Mouse (Mus musculus) embryonic fibroblast, embryonic 13.5 days (primary cell): Measurements from ENCODE around the gene A830005F24Rik. TPM values are rescaled to one million over a fixed set of nuclear protein-coding genes. Genes with fewer than 3 reads are reported as not detected.

Experiments
- H3K27ac ChIP-seq: 2 replicates; pipeline ENCODE4 v1.5.1; 2012; ENCODE audit warnings: low read length, control low read depth, inconsistent platforms; ENCODE audit not compliant: insufficient read depth
- H3K4me1 ChIP-seq: 2 replicates; pipeline ENCODE4 v1.6.1; 2011; ENCODE audit warnings: low read length; ENCODE audit not compliant: control insufficient read depth, insufficient read depth
- H3K4me3 ChIP-seq: 2 replicates; pipeline ENCODE4 v1.5.1; 2011; ENCODE audit warnings: mild to moderate bottlenecking, control low read depth, low read length; ENCODE audit not compliant: insufficient read depth
- CTCF ChIP-seq: IDR thresholded peaks from 2 replicates; pipeline ENCODE4 v1.5.1; 2011; ENCODE audit warnings: mild to moderate bottlenecking, control low read depth, low read length, moderate library complexity, borderline replicate concordance; ENCODE audit not compliant: insufficient read depth
- POLR2A ChIP-seq: IDR thresholded peaks from 2 replicates; pipeline ENCODE4 v1.6.1; 2011; ENCODE audit warnings: low read depth, mild to moderate bottlenecking, control low read depth, low read length, moderate library complexity
- polyA plus RNA-seq: library from polyadenylated mRNA; stranded (reverse); fragments of >200 nt; gene quantifications from 2 replicates; pipeline ENCODE4 v1.2.4, GENCODE M21; 2011; ENCODE audit warnings: low read depth; ENCODE audit not compliant: missing spikeins, insufficient read length

A830005F24Rik gene
- polyA plus RNA-seq, 1 experiment, result 1.8 TPM

GRCm38 (mm10) chr13:48554552-48554951 lies 41.2 kb downstream of the A830005F24Rik start:
- no peak overlapping the region for H3K27ac ChIP-seq
- TF ChIP-seq POLR2A (no peak), CTCF (no peak)
- H3K4me3 ChIP-seq, result no peak overlapping the region
- peaks cover 4% of the 10 kb centered on the region for H3K4me1 ChIP-seq

DNA sequence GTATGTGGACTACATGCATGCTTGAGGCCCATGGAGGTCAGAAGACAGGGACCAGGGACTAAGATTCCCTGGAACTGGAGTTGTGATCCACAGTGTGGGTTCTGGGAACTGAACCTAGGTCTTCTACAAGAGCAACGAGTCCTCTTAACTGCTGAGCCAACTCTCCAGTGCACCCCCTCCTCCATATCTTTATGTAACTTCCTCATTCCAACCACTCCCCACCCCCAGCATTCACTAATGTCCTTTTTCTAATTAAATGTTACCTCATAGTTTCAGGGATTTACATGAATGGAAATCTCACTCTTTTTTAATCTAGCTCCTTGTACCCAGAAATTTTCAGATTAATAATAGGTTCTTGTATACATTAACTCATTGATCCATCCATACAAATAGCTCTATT lies 42.6 kb downstream of the A830005F24Rik start:
- TF ChIP-seq CTCF (no peak), POLR2A (no peak)
- H3K27ac ChIP-seq, result no peak overlapping the region
- no peak overlapping the region for H3K4me3 ChIP-seq
- H3K4me1 ChIP-seq, result peaks cover 4% of the 10 kb centered on the region

GRCm38 (mm10) chr13:48561481-48561880 lies 48.1 kb downstream of the A830005F24Rik start:
- H3K27ac ChIP-seq, result no peak overlapping the region
- peaks cover 6% of the 10 kb centered on the region for H3K4me1 ChIP-seq
- no peak overlapping the region for H3K4me3 ChIP-seq
- TF ChIP-seq CTCF (no peak), POLR2A (no peak)

DNA sequence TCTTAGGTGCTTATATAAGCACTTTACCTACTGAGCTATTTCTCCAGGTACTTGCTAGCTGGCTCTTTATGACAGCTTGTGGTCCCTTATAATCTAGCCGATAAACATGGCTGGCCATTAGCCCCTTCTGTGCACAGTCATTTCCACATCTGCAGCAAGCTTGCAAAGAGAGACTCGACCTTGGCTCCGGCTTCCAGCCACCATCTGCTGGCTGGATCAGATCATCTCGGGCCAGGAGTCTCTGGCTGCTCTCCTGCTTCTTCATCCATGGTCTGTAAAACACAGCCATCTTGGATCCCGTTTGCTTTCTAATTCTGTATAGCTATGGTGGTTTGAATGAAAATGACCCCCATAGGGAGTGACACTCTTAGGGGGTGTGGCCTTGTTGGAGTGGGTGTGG lies 49.0 kb downstream of the A830005F24Rik start:
- Histone ChIP-seq H3K4me1 (peaks cover 9% of the 10 kb centered on the region), H3K4me3 (no peak overlapping the region), H3K27ac (no peak overlapping the region)
- TF ChIP-seq POLR2A (no peak), CTCF (no peak)

Other genes with a start within 250 kb of the A830005F24Rik start
- 6.6 and 9.3 TPM in 2 replicates for gene Zfp169, start 119 bp upstream of the A830005F24Rik start, polyA plus RNA-seq
- gene Ptpdc1, start 112.1 kb downstream of the A830005F24Rik start, polyA plus RNA-seq, result 15.4 and 15.7 TPM in 2 replicates
- 0.94 and 4.7 TPM in 2 replicates for gene Barx1, start 149.4 kb downstream of the A830005F24Rik start, polyA plus RNA-seq